Mouse (Mus musculus) liver, postnatal 0 days (tissue): ENCODE measurements around the gene Slc13a3.
"Not testable (repeated sequence)": the region's sequence is repeated elsewhere in the genome, so short reads cannot be mapped to it uniquely, and the experiment has no call there.

Experiments used
- CTCF ChIP-seq: sonication (generic); IDR thresholded peaks from 2 replicates; pipeline ENCODE4 v1.5.1; 2016; ENCODE audit warnings: antibody characterized with exemption, low read depth
- EP300 ChIP-seq: IDR thresholded peaks from 2 replicates; pipeline ENCODE4 v1.6.1; 2016; ENCODE audit warnings: antibody characterized with exemption, low read depth, mild to moderate bottlenecking

DNA sequence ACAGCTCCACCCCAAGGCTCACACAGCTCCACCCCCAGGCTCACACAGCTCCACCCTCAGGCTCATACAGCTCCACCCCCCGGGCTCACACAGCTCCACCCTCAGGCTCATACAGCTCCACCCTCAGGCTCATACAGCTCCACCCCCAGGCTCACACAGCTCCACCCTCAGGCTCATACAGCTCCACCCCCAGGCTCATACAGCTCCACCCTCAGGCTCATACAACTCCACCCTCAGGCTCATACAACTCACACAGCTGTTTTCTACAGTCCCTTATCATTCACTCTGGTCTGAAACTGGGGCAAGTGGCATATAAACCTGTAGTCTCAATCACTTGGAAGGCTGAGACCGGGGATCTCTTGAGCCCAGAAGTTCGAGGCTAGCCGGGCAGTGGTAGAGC lies 38.5 kb upstream of the Slc13a3 start:
- TF ChIP-seq CTCF, EP300: not testable (repeated sequence)
